Mouse (Mus musculus) mouse embryonic stem cell (cell line): Measurements from ENCODE around the gene Fam222a.

Experiments
- in situ Hi-C, 2 experiments: fragments of 300-500 bp; cut with MboI; formaldehyde crosslinking; loops; 1 replicate in 1 of 2; 3 replicates in 1 of 2; pipeline ENCODE4 v1.14.3; 2019 to 2020; ENCODE audit warnings: low sequenced_read_pairs in 2 of 2, low pct_unique_long_range_greater_than_20kb in 1 of 2, mixed read lengths in 1 of 2; ENCODE audit not compliant: unreplicated experiment in 1 of 2

Fam222a gene

GRCm38 (mm10) chr5:114638769-114639644, 71.2 kb downstream of the Fam222a start:
- in situ Hi-C loops = no loop called here

- in situ Hi-C loops = no loop called here
Observed at GRCm38 (mm10) chr5:114639645-114639957, 71.8 kb downstream of the Fam222a start.

- in situ Hi-C loops = no loop called here
Observed at GRCm38 (mm10) chr5:114640809-114641208, 73.0 kb downstream of the Fam222a start.

GRCm38 (mm10) chr5:114644918-114645317, 77.1 kb downstream of the Fam222a start:
- in situ Hi-C loops = no loop called here

- in situ Hi-C loops = no loop called here
Observed at GRCm38 (mm10) chr5:114645916-114646315, 78.1 kb downstream of the Fam222a start.

GRCm38 (mm10) chr5:114647211-114647974, 79.6 kb downstream of the Fam222a start:
- in situ Hi-C loops = no loop called here

GRCm38 (mm10) chr5:114648728-114649311, 81.0 kb downstream of the Fam222a start:
- in situ Hi-C loops = no loop called here

GRCm38 (mm10) chr5:114651002-114651401, 83.2 kb downstream of the Fam222a start:
- in situ Hi-C loops = no loop called here

- in situ Hi-C loops = no loop called here
Observed at GRCm38 (mm10) chr5:114651449-114651848, 83.6 kb downstream of the Fam222a start.

GRCm38 (mm10) chr5:114653656-114654437, 86.0 kb downstream of the Fam222a start:
- in situ Hi-C loops = no loop called here

- in situ Hi-C loops = no loop called here
Observed at GRCm38 (mm10) chr5:114655721-114656120, 87.9 kb downstream of the Fam222a start.

- in situ Hi-C loops = no loop called here
Observed at GRCm38 (mm10) chr5:114656305-114656704, 88.5 kb downstream of the Fam222a start.

- in situ Hi-C loops = no loop called here
Observed at GRCm38 (mm10) chr5:114657426-114657825, 89.6 kb downstream of the Fam222a start.

- in situ Hi-C loops = no loop called here
Observed at GRCm38 (mm10) chr5:114658255-114658654, 90.4 kb downstream of the Fam222a start, which contains the start of gene Trpv4. TSS of gene Trpv4 (minus strand) at chr5:114658421.

GRCm38 (mm10) chr5:114661029-114661428, 93.2 kb downstream of the Fam222a start:
- in situ Hi-C loops = no loop called here
